Mouse (Mus musculus) heart, adult 2 months (tissue): ENCODE measurements around the gene Olfm1. TPM values are rescaled to one million over a fixed set of nuclear protein-coding genes. Genes with fewer than 3 reads are reported as not detected.

Experiments used
- DNase-seq, 2 experiments: peaks; one replicate each; pipeline ENCODE4 v3.0.0; 2021
- H3K27ac ChIP-seq: fragments of 200-600 bp; 2 replicates; pipeline ENCODE4 v1.8.1; 2022
- H3K27me3 ChIP-seq: fragments of 200-500 bp; 2 replicates; pipeline ENCODE4 v1.6.1; 2012; ENCODE audit warnings: mild to moderate bottlenecking, low read length, inconsistent platforms, mixed read lengths; ENCODE audit not compliant: control insufficient read depth, insufficient read depth
- H3K36me3 ChIP-seq: fragments of 200-500 bp; 2 replicates; pipeline ENCODE4 v1.6.1; 2012; ENCODE audit warnings: low read length, inconsistent platforms; ENCODE audit not compliant: control insufficient read depth, insufficient read depth
- H3K4me1 ChIP-seq: fragments of 200-500 bp; 2 replicates; pipeline ENCODE4 v1.6.1; 2011; ENCODE audit warnings: low read length; ENCODE audit not compliant: control insufficient read depth, insufficient read depth
- H3K4me3 ChIP-seq: fragments of 200-600 bp; 2 replicates; pipeline ENCODE4 v1.8.1; 2022
- H3K79me2 ChIP-seq: fragments of 200-500 bp; replicated peaks from 2 replicates; pipeline ENCODE4 v1.6.1; 2012; ENCODE audit warnings: mild to moderate bottlenecking, inconsistent platforms, low read length, moderate library complexity, mixed read lengths; ENCODE audit not compliant: control insufficient read depth, insufficient read depth
- H3K9ac ChIP-seq: fragments of 200-500 bp; 2 replicates; pipeline ENCODE4 v1.6.1; 2012; ENCODE audit warnings: low read depth, mild to moderate bottlenecking, control low read depth, inconsistent platforms, low read length, mixed read lengths
- CTCF ChIP-seq: fragments of 200-600 bp; IDR thresholded peaks from 2 replicates; pipeline ENCODE4 v1.8.1; 2022; ENCODE audit warnings: antibody characterized with exemption, mild to moderate bottlenecking, moderate library complexity
- EP300 ChIP-seq: fragments of 200-500 bp; IDR thresholded peaks from 2 replicates; pipeline ENCODE4 v1.6.1; 2011; ENCODE audit warnings: low read depth, low read length, control low read depth; ENCODE audit not compliant: insufficient read depth
- POLR2A ChIP-seq: fragments of 200-500 bp; IDR thresholded peaks from 2 replicates; pipeline ENCODE4 v1.6.1; 2011; ENCODE audit warnings: mild to moderate bottlenecking, low read depth, low read length, control low read depth; ENCODE audit not compliant: insufficient read depth
- WGBS: fragments of 180-500 bp; shearing (Covaris S2); methylation state at CpG from one replicate; pipeline ENCODE4 v1.1.7; 2018; 5-methylcytosine and 5-hydroxymethylcytosine counted together
- intact Hi-C: fragments of 180-260 bp; cut with DNase I; formaldehyde crosslinking; loops from one replicate; pipeline ENCODE4 v1.15.1; 2025
- long read RNA-seq: library from polyadenylated mRNA; stranded (forward); transcript quantifications from one replicate; pipeline ENCODE4 v2.0.0, GENCODE M21; 2021
- polyA plus RNA-seq: library from polyadenylated mRNA; depleted of rRNA; stranded (reverse); fragments of >200 nt; gene quantifications from 2 replicates; pipeline ENCODE4 v1.2.3, GENCODE M21; 2012; rRNA removed
- total RNA-seq, 2 experiments: library from RNA; stranded (reverse); gene quantifications; 2 replicates each; pipeline ENCODE4 v1.2.3; 2021

The Olfm1 gene
- total RNA-seq (1 to 10 TPM; 9.1 TPM), polyA plus RNA-seq (17.6 and 19.8 TPM in 2 replicates)
- long read RNA-seq, transcript Olfm1-201 (6 exons, 2,757 nt) = major isoform, 9 of 11 reads
- long read RNA-seq, partial matches to known transcripts = 0 of 11 reads
- long read RNA-seq, other reads (novel, unspliced or antisense) = 1 of 11 reads

GRCm38 (mm10) chr2:28192821-28193689, at the start of gene Olfm1:
Gene Olfm1, plus strand, starts transcription at chr2:28192992.
- TF ChIP-seq CTCF = no peak
- no peak for TF ChIP-seq EP300
- no peak for TF ChIP-seq POLR2A

GRCm38 (mm10) chr2:28143417-28144045, 49.3 kb upstream of the Olfm1 start:
- TF ChIP-seq EP300 = no peak
- no peak for TF ChIP-seq POLR2A
- no peak for TF ChIP-seq CTCF
- Histone ChIP-seq H3K4me3 (no peak overlapping the region), H3K27me3 (no peaks in the 10 kb centered on the region), H3K79me2 (no peaks in the 10 kb centered on the region), H3K9ac (no peak overlapping the region), H3K36me3 (no peaks in the 10 kb centered on the region), H3K27ac (no peak overlapping the region), H3K4me1 (no peaks in the 10 kb centered on the region; the same call in none of the 2 replicates)
- intact Hi-C loops = no loop called here
- no peak for DNase-seq
- 75% methylated on average over 13 of the region's 13 CpGs for WGBS

More at GRCm38 (mm10) chr2:28192821-28193689, at the start of gene Olfm1:
- 0 out of 2 replicates have a peak within 1 kb of the TSS, but pooled peaks have one; percentile 7 for H3K27ac ChIP-seq
- peak; percentile 80 to 82 for DNase-seq
- H3K79me2 ChIP-seq = no peaks in the 10 kb centered on the region
- H3K36me3 ChIP-seq = no peaks in the 10 kb centered on the region
- 1% methylated on average over 76 of the region's 76 CpGs for WGBS
- intact Hi-C loops = no loop called here
- peak within 1 kb of the TSS; percentile 65 for H3K9ac ChIP-seq
- H3K27me3 ChIP-seq = no peaks in the 10 kb centered on the region; the same call in 1 of the 2 replicates
- H3K4me1 ChIP-seq = no peaks in the 10 kb centered on the region
- H3K4me3 ChIP-seq = peak within 1 kb of the TSS; percentile 54

GRCm38 (mm10) chr2:28145702-28146101, 47.1 kb upstream of the Olfm1 start:
- intact Hi-C loops = no loop called here
- H3K79me2 ChIP-seq = no peaks in the 10 kb centered on the region
- DNase-seq = no peak
- no peaks in the 10 kb centered on the region for H3K36me3 ChIP-seq
- H3K4me1 ChIP-seq = no peaks in the 10 kb centered on the region
- no peak overlapping the region for H3K27ac ChIP-seq
- no peak overlapping the region for H3K9ac ChIP-seq
- no peak for TF ChIP-seq EP300
- TF ChIP-seq CTCF = no peak
- no peaks in the 10 kb centered on the region for H3K27me3 ChIP-seq
- no peak overlapping the region for H3K4me3 ChIP-seq
- 82% methylated on average over 5 of the region's 5 CpGs for WGBS

GRCm38 (mm10) chr2:28146152-28146551, 46.6 kb upstream of the Olfm1 start:
- Histone ChIP-seq H3K4me3 (no peak overlapping the region), H3K4me1 (no peaks in the 10 kb centered on the region), H3K9ac (no peak overlapping the region), H3K27ac (no peak overlapping the region), H3K36me3 (no peaks in the 10 kb centered on the region), H3K27me3 (no peaks in the 10 kb centered on the region), H3K79me2 (no peaks in the 10 kb centered on the region)
- WGBS = 75% methylated on average over 4 of the region's 4 CpGs
- intact Hi-C loops = no loop called here
- no peak for DNase-seq
- TF ChIP-seq CTCF (no peak), EP300 (no peak), POLR2A (no peak)

GRCm38 (mm10) chr2:28146685-28147084, 46.1 kb upstream of the Olfm1 start:
- WGBS = 42% methylated on average over 4 of the region's 4 CpGs
- no peaks in the 10 kb centered on the region for H3K27me3 ChIP-seq
- no peak for DNase-seq
- H3K79me2 ChIP-seq = no peaks in the 10 kb centered on the region
- no peaks in the 10 kb centered on the region for H3K4me1 ChIP-seq
- no peaks in the 10 kb centered on the region for H3K36me3 ChIP-seq
- no peak for TF ChIP-seq CTCF
- H3K9ac ChIP-seq = no peak overlapping the region
- H3K27ac ChIP-seq = no peak overlapping the region
- intact Hi-C loops = no loop called here
- no peak overlapping the region for H3K4me3 ChIP-seq

- Histone ChIP-seq H3K27ac (no peak overlapping the region), H3K79me2 (no peaks in the 10 kb centered on the region), H3K27me3 (no peaks in the 10 kb centered on the region), H3K36me3 (no peaks in the 10 kb centered on the region), H3K4me1 (no peaks in the 10 kb centered on the region), H3K4me3 (no peak overlapping the region), H3K9ac (no peak overlapping the region)
- WGBS = 54% methylated on average over 5 of the region's 5 CpGs
- DNase-seq = no peak
- intact Hi-C loops = no loop called here
- no peak for TF ChIP-seq EP300
- no peak for TF ChIP-seq CTCF
These were observed 45.5 kb upstream of the Olfm1 start for GRCm38 (mm10) chr2:28147248-28147794.
